Mouse (Mus musculus) embryo, embryonic 11 days (tissue): ENCODE measurements around the gene Sgms1.

Experiments
- DNase-seq: peaks from one replicate; pipeline ENCODE4 v3.0.0-alpha.2; 2015

The Sgms1 gene

GRCm38 (mm10) chr19:32262805-32263572 is 126.5 kb downstream of the Sgms1 start:
- no peak for DNase-seq

DNA sequence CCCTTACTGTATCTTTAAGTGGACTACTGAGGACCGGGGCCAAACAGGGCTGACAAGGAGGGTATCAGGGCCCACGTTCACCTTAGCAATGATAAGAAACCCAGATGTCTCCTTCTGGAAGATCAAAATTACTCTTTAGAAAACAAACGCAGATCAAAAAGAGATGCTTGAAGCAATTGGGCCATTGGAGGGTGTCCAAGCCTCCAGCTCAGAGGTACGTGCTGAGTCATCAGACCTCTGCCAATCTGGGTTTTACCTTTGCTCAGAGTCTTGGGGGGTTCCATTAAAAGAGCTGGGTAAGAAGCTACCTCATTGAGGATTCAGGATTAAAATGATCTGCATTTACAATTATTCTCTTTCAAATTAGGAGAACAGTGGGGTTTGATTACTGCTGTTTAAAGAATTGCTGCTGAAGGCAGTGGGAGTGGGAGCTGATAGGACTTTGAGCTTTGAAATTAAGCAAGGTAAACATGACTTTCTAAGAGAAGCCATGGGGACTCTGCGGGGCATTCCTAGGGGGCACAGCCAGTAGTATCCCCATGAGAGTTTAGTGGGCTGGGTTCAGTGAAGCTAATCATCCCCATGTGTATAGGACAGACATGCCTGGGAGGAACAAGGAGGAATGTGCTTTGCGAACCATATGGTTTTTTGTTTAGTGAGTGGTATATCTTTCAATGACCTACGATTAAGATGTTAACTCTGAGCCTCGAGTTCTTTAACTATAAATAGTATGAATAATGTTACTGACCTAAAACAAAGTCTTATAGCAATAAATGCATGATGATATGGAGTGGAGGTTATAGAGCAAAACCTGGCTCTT is 128.4 kb downstream of the Sgms1 start:
- no peak for DNase-seq

- DNase-seq, result no peak
Measured at GRCm38 (mm10) chr19:32259830-32260229, 129.7 kb downstream of the Sgms1 start.

DNA sequence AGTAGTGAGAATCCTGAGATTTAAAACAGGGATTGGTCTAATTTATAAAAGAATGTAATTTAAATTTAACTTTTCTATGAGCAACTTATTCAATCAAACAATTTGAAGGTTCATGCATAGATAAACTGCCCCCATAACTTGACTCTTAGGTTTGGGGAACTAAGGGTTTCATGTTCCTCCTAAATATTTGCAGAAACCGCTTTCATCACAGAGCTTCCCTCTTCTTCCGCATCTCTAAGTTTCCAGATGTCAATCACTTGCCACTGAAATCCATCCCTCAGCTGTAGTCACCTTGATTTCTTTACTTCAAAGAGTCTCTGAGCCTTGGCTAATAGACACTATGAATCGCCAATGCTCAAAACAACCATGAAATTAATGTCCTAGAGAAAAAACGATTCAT is 130.5 kb downstream of the Sgms1 start:
- no peak for DNase-seq

DNA sequence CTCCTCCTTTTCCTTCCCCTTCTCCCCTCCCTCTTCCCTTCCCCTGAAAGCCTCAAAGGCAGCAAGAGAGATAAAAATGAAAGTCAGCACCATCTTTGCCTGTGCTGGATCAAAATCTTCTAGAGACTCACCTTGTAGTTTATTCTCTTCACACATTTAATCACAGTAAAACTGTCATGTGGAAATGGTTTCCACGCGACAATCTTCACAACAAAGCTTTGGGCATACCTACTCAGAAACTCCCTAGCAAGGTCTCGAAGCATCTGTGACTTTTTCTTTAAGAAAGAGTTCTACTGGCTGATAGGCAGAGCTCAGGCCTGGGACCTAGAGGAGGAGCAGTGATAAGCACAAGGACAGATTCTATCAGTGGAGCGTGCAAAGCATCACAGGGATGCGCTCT is 131.4 kb downstream of the Sgms1 start:
- DNase-seq, result no peak

GRCm38 (mm10) chr19:32257616-32258015 is 131.9 kb downstream of the Sgms1 start:
- DNase-seq, result no peak

GRCm38 (mm10) chr19:32256706-32257415 is 132.7 kb downstream of the Sgms1 start:
- no peak for DNase-seq

DNA sequence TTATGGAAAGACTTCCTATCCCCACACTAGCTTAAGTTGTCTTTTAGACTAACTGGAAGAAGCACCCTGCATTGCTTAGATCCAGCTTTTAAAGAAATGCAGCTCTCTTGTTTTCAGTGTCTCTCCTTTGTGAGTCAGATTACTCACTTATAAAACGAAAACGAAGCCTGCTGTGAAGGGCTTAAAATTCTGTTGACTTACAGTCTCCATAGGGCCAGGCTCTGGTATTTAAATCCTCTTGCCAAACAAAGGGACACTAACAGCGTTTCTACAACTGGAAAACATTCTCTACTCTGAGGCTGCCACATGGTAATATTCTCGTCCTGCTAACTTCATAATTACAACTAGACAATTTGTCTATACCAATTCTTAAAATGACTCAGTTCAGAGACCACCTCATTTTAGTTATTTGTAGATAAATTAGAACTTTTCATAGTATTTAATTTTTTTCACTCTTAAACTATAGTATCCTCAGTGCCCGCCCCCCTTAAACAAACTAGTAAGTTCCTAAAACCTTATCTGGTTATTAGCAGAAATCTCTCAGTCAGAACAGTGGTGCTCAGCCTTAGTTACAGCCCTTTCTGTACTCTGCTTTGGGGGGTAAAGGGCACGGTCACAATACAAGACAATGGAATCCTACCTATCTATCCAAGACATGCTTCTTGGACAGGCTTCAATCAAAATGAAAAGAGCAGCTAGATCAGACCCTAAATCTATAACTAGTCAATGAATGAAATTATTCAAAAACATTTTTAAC is 133.9 kb downstream of the Sgms1 start:
- DNase-seq, result peak; percentile 20

GRCm38 (mm10) chr19:32254739-32255344 is 134.7 kb downstream of the Sgms1 start:
- peak; percentile 22 for DNase-seq

DNA sequence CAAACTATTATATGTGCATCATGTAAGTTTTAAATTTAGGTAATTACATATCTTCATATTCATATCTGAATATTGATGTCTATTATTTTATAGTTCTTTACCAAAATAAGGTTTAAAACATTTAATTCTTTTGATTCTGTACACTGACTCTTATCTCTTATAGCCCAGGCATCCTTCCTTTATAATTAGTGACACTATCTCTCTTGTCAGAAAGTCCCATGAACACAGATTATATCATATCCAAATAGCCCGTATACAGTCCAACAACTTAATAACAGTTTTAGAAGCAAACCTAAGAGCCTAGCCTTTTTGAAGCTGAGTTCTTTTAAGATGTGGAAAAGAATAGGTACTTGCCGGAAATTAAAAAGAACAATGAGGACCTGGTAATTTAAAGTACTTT is 135.3 kb downstream of the Sgms1 start:
- DNase-seq, result no peak

DNA sequence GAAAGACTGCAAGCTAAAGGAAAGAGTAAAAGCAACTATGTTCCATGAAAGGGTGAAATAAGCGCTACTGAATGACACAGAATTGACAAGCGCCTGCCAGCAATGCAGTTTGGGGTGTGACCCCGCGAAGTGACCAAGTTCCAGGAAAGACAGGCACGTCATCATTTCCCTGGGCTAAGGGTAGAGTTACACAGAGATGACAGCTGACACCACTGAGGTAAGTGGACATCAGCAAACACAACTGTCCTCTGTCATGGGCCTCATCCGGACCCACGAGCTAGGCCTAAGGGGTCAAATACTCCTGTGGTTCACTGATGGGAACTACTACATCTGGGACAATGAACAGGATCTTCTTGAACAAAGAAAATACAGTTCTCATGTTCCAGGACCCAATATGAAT is 136.5 kb downstream of the Sgms1 start:
- no peak for DNase-seq

DNA sequence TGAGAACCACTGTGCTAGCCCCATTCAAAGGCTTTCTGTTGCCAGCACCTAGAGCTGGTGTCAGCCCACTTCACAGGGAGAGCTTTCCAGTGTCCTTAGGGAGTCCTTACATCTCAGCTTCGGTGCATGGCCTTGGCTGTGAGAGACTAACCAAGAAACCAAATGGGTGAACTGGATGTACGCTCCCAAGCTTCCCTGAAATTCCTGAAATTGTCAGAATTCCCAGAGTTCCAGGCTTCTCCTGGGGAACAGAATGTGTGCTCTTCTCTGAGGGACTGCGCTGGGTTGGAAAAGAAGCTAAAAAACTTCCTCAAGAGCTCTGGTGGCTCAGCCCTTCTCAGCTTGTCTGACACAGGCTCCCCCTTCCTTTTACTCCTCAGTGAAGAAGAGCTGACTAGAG is 137.1 kb downstream of the Sgms1 start:
- DNase-seq, result no peak

DNA sequence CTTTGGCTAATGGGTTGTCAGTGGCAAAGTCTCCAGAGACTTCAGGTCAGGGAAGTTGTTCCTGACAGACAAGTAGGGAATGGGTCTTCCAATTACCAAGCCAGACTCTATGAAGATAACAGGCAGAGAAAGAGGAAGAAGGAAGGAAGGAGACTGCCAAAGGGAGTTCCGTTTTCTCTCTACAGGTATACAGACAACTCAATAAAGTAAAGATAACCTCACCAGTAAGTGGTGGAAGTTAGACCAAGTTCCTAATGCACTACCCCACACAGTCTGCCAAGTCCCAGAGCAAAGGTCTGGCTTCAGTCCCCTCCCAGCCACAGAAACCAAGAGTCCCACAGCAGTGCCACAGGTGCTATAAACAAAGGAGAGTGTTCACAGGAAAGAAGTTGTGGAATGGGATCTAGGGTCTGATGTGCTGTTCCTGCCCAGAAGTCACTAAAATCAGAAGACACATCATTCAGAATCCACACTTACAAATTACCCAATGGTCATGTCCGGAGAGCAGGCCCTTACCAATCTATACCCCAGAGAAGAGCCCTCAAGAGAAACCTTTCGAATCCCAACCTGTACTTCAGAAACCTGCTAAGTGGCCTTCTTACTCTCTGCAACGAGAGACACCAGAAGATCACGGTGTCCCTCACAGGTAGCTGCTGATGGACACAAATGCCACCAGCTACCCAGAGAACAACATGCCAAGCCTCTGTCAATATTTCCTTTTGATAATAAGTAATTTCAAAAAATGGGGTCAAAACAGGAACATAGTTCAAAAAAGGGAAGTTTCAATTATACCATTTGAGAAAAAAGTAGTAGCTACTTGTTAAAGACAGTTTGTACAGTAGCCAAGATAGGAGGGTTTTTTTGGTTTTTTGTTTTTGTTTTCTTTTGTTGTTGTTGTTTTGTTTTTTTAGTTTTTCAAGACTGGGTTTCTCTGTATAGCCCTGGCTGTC is 140.1 kb downstream of the Sgms1 start:
- DNase-seq, result no peak

DNA sequence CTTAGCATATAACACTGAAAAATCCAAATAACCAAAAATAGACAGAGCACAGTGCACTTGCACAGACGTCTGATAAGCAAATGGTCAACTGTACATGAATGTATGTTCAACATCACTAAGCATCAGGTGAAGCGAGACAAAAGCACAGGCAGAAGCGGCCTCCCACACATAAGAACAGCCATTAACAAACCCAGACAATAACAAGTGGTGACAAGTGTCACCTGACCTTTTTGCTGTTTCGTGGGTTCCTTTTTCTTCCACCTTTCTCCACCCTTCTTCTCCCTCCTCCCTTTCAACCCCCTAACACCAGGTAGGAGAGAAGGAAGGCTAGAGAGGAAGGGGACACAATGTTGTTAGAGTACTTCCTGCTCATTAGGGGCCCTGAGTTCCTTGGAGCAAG is 144.6 kb downstream of the Sgms1 start:
- no peak for DNase-seq

- no peak for DNase-seq
Measured at GRCm38 (mm10) chr19:32243246-32243645, 146.3 kb downstream of the Sgms1 start.

- DNase-seq, result no peak
Measured at GRCm38 (mm10) chr19:32242153-32242552, 147.4 kb downstream of the Sgms1 start.

GRCm38 (mm10) chr19:32240417-32240990 is 149.0 kb downstream of the Sgms1 start:
- no peak for DNase-seq

DNA sequence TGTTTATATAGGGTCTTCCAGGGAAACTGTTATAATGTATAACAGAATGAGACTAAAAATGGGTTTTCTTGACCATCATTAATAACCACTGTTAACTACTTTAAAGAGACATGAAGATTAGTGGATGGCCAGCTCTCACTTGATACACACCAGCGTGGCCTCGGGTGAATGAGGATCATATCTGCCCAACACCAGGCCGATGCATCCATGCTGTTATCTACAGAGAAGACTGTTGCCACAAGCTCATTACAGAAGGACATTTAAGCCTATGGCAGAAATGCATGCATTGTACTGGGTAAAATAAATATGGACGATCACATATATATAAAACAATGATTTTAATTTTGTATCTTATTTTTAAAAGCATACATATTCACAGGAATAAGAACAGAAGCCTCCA is 149.6 kb downstream of the Sgms1 start:
- no peak for DNase-seq

DNA sequence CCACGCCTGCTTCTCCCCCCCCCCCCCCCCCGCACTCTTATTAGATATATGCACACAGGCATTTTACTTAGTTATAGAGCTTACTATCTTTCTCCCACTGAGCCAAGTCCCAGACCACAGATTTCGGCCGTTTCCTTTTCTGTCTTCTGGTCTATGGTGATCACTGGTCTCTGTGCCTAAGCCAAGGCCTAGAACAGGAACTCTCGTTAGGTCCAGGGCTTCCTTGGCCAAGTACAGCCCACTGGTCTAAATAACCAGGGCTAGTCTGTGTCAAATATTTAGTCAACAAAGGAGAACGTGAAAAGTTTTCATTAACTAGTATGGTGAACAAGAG is 150.1 kb downstream of the Sgms1 start:
- no peak for DNase-seq

DNA sequence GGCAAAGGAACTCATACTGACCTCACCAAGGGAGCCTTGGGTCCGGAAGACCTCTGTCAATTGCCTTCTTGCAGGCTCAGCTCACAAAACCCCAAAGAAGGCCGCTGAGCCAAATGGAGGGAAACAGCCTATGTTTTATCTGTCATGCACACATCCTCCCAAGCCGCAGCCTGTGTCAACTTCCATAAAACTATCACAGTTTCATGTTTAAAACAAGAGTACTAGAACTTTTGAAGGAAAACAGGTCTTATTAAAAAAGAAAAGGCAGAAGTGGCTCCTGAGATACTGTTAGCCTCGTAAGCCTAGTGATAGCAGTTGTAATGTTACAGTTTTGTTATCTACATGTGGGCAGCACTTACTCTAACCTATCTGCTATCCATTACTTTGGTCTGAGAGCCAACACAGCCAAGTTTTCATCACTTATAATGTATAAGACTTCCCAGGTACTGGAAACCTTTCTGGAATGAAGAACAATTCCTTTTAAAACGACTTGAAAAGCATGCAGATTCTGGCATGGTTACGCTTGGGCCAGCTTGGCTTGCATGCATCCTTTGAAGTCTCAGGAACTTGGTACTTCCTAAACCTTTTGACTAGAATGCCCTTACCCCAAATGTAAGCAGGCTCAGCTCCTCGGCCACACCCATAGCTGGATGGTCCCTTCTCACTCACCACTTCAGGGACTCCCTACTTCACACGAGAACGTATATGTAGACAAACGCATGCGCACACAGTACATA is 150.6 kb downstream of the Sgms1 start:
- no peak for DNase-seq
